Mouse (Mus musculus): Measurements from ENCODE around the gene Gjb1. TPM values are rescaled to one million over a fixed set of nuclear protein-coding genes. Genes with fewer than 3 reads are reported as not detected.

The Gjb1 gene
- polyA plus RNA-seq, 1 experiment from 2014 or later = 0.47 TPM

- H3K9ac ChIP-seq (replicated peaks) = peak overlapping the region; percentile 72
- H3K27ac ChIP-seq = peak overlapping the region; percentile 78
- 21% methylated on average over 35 of the region's 36 CpGs for WGBS
- peak overlapping the region; percentile 66 for H3K4me2 ChIP-seq (replicated peaks)
- ATAC-seq = no peak
- no peaks in the 10 kb centered on the region for H3K9me3 ChIP-seq
- H3K36me3 ChIP-seq = peaks cover 7% of the 10 kb centered on the region
- peaks cover 26% of the 10 kb centered on the region for H3K4me1 ChIP-seq (replicated peaks)
- no peaks in the 10 kb centered on the region; the same call in 1 of the 2 replicates for H3K27me3 ChIP-seq
- peak overlapping the region; percentile 57 for H3K4me3 ChIP-seq (replicated peaks)
Observed at GRCm38 (mm10) chrX:101418946-101419724, 43.0 kb downstream of the Gjb1 start.

- peak; percentile 97 for ATAC-seq
- Histone ChIP-seq H3K27me3 (no peaks in the 10 kb centered on the region; the same call in 1 of the 2 replicates), H3K4me3 (replicated peaks) (peak overlapping the region; percentile 57), H3K4me1 (replicated peaks) (peaks cover 26% of the 10 kb centered on the region), H3K9ac (replicated peaks) (peak overlapping the region; percentile 72), H3K9me3 (no peaks in the 10 kb centered on the region), H3K4me2 (replicated peaks) (peak overlapping the region; percentile 66), H3K36me3 (peaks cover 7% of the 10 kb centered on the region), H3K27ac (peak overlapping the region; percentile 78)
- WGBS = 18% methylated on average over 54 of the region's 54 CpGs
Observed at GRCm38 (mm10) chrX:101419725-101420699, 43.8 kb downstream of the Gjb1 start.

DNA sequence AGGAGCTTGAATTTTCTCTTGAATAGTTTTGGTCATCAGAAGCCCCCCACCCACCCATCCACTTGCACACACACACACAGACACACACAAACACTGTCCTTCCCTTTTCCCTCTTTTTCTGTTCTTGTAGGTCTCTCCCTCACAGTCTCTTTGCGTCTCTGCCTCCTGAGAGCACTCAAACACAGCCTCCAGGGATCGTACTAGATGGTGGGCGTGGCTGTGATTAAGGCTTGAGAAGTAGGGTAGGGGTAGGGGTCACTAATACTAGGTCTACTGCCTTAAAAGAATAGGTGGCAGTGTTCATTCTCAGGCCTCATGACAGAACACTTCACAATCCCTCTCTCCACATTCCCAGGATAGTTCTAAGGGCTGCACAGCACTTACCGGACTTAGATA, 44.5 kb downstream of the Gjb1 start, which contains the start of gene Zmym3:
TSS of gene Zmym3 (minus strand) at position 150 of the 396 bp plus-strand sequence.
- Histone ChIP-seq H3K27me3 (no peaks in the 10 kb centered on the region; the same call in 1 of the 2 replicates), H3K4me3 (replicated peaks) (peak within 1 kb of the TSS; percentile 57), H3K27ac (peak within 1 kb of the TSS; percentile 78), H3K9ac (replicated peaks) (peak within 1 kb of the TSS; percentile 59), H3K4me2 (replicated peaks) (peak within 1 kb of the TSS; percentile 66), H3K36me3 (peaks cover 2% of the 10 kb centered on the region), H3K9me3 (no peaks in the 10 kb centered on the region), H3K4me1 (replicated peaks) (peaks cover 26% of the 10 kb centered on the region)
- WGBS = 36% methylated on average over 4 of the region's 4 CpGs
- no peak for ATAC-seq

- Histone ChIP-seq H3K4me3 (replicated peaks) (no peak overlapping the region), H3K9ac (replicated peaks) (no peak overlapping the region), H3K4me1 (replicated peaks) (peaks cover 13% of the 10 kb centered on the region), H3K9me3 (no peaks in the 10 kb centered on the region), H3K27ac (no peak overlapping the region), H3K27me3 (no peaks in the 10 kb centered on the region; the same call in 1 of the 2 replicates), H3K36me3 (no peaks in the 10 kb centered on the region), H3K4me2 (replicated peaks) (no peak overlapping the region)
- no peak for ATAC-seq
- 88% methylated on average over 2 of the region's 2 CpGs for WGBS
Observed at GRCm38 (mm10) chrX:101423462-101423861, 47.3 kb downstream of the Gjb1 start.

DNA sequence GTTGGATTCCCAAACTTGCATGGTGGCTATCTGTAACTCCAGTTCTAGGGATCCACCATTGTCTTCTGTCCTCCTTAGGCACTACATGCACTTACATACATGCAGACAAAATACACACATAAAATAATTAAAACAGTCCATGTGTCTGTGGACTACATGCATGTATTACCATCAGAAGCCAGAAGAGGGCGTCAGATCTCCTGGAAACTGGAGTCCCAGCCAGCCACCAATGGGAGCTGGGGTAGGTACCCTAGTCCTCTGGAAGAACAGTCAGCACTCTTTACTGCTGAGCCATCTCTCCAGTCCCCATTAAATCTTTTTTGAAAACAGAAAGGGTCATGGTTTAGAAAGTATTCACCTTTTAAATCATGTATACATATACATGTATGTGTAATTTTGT, 51.6 kb downstream of the Gjb1 start:
- WGBS = 11% methylated on average over 1 of the region's 1 CpGs
- no peaks in the 10 kb centered on the region for H3K27me3 ChIP-seq
- no peak overlapping the region for H3K27ac ChIP-seq
- H3K36me3 ChIP-seq = peaks cover 4% of the 10 kb centered on the region; the same call in 1 of the 2 replicates
- peaks cover 24% of the 10 kb centered on the region for H3K4me1 ChIP-seq (replicated peaks)
- H3K4me2 ChIP-seq (replicated peaks) = no peak overlapping the region
- H3K9ac ChIP-seq (replicated peaks) = no peak overlapping the region
- no peak for ATAC-seq
- no peak overlapping the region for H3K4me3 ChIP-seq (replicated peaks)
- H3K9me3 ChIP-seq = no peaks in the 10 kb centered on the region

DNA sequence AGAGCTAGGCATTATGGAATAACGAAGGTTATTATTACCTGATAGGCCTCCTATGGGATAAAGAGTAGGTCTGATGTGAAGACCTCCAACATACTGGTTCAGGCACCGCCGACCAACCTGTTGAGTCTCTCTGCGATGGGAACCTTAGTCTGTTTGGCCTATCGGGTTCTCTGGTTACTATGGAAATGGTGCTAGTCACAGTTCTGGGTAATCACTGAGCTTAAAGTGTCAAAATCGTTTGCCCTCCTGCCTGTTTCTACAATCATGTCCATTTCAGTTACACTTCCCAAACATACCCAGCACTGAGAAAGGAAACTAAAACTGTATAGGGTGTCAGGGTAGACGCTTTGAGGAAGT, 52.6 kb downstream of the Gjb1 start:
- H3K4me3 ChIP-seq (replicated peaks) = peak overlapping the region; percentile 68
- peak overlapping the region; percentile 86 for H3K27ac ChIP-seq
- 27% methylated on average over 7 of the region's 7 CpGs for WGBS
- H3K9ac ChIP-seq (replicated peaks) = peak overlapping the region; percentile 36
- no peaks in the 10 kb centered on the region for H3K9me3 ChIP-seq
- ATAC-seq = peak; percentile 10
- peaks cover 24% of the 10 kb centered on the region for H3K4me1 ChIP-seq (replicated peaks)
- H3K36me3 ChIP-seq = peaks cover 9% of the 10 kb centered on the region; the same call in 1 of the 2 replicates
- H3K27me3 ChIP-seq = no peaks in the 10 kb centered on the region
- peak overlapping the region; percentile 49 for H3K4me2 ChIP-seq (replicated peaks)

DNA sequence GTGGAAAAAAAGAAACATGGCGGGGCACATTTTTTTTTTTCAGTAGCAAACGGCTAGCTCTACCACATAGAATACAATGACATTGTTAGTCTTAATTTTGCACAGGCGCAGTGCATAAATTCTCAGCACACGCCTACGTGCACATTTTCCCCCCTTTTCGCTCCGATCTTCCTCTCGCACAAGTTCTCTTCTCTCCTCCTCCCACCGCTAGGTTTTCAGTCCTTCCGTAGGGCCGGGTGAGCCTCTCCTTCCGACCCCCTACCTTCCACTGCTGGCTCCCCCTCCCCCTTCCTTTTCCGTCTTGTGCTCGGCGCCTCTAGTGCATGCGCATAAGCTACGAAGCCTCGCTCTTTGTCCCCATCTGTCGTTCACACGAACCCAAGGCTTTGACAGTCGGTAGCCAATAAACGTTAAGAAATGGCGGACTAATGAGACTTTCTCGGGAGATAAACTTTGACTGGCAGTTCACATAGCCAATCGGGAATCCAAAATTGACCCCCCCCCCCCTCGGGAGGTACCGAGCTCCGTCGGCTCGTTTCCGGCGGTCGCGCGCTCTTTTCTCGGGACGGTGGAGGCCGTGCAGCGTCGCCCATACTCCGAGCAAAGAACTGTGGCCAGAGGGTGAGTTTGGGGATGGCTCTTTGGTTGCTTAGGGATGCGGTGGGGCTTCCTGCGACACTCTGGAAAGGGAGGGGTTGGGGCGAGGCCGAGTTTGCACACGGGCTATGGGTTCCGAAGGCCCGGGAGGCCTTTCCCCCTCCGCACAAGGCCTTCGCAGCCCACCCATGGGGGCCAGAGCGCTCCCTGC, 53.2 kb downstream of the Gjb1 start, which contains the start of gene Nono:
TSS of gene Nono (plus strand) at position 177 of the 808 bp plus-strand sequence.
- Histone ChIP-seq H3K27ac (peak within 1 kb of the TSS; percentile 94), H3K36me3 (peaks cover 9% of the 10 kb centered on the region; the same call in 1 of the 2 replicates), H3K9ac (replicated peaks) (peak within 1 kb of the TSS; percentile 85), H3K4me3 (replicated peaks) (peak within 1 kb of the TSS; percentile 68), H3K9me3 (no peaks in the 10 kb centered on the region), H3K4me2 (replicated peaks) (peak within 1 kb of the TSS; percentile 58), H3K4me1 (replicated peaks) (peaks cover 24% of the 10 kb centered on the region), H3K27me3 (no peaks in the 10 kb centered on the region)
- 22% methylated on average over 51 of the region's 51 CpGs for WGBS
- peak; percentile 97 for ATAC-seq

GRCm38 (mm10) chrX:101429976-101430375, 53.8 kb downstream of the Gjb1 start:
- Histone ChIP-seq H3K9me3 (no peaks in the 10 kb centered on the region), H3K27ac (peak overlapping the region; percentile 94), H3K27me3 (no peaks in the 10 kb centered on the region), H3K4me2 (replicated peaks) (peak overlapping the region; percentile 58), H3K4me1 (replicated peaks) (peaks cover 24% of the 10 kb centered on the region), H3K36me3 (peaks cover 11% of the 10 kb centered on the region; the same call in 1 of the 2 replicates), H3K4me3 (replicated peaks) (peak overlapping the region; percentile 68), H3K9ac (replicated peaks) (peak overlapping the region; percentile 85)
- peak; percentile 44; the same call in 1 of the 2 replicates for ATAC-seq
- 32% methylated on average over 14 of the region's 14 CpGs for WGBS

Other genes starting within 250 kb of the Gjb1 start
- 53.3 and 55.8 TPM in 2 replicates for gene Snx12, start 153.8 kb upstream of the Gjb1 start, polyA plus RNA-seq (2015; fragmentation: Nextera tagmentation; extraction: Ambion mirVana)
- gene Foxo4, start 121.8 kb upstream of the Gjb1 start, polyA plus RNA-seq (2015; fragmentation: Nextera tagmentation; extraction: Ambion mirVana) = 0.86 and 1.1 TPM in 2 replicates
- not detected in 2 replicates for gene Gm614, start 112.4 kb upstream of the Gjb1 start, polyA plus RNA-seq (2015; fragmentation: Nextera tagmentation; extraction: Ambion mirVana)
- gene Il2rg, start 108.1 kb upstream of the Gjb1 start, polyA plus RNA-seq (2015; fragmentation: Nextera tagmentation; extraction: Ambion mirVana) = 4.1 and 5.2 TPM in 2 replicates
- gene Gm20489, start 107.4 kb upstream of the Gjb1 start, polyA plus RNA-seq (2015; fragmentation: Nextera tagmentation; extraction: Ambion mirVana) = not detected in 2 replicates
- 25.6 and 33.9 TPM in 2 replicates for gene Med12, start 102.3 kb upstream of the Gjb1 start, polyA plus RNA-seq (2015; fragmentation: Nextera tagmentation; extraction: Ambion mirVana)
- gene Nlgn3, start 77.2 kb upstream of the Gjb1 start, polyA plus RNA-seq (2015; fragmentation: Nextera tagmentation; extraction: Ambion mirVana) = 55.1 and 56.6 TPM in 2 replicates
- gene Zmym3, start 44.5 kb downstream of the Gjb1 start, polyA plus RNA-seq (2015; fragmentation: Nextera tagmentation; extraction: Ambion mirVana) = 60.3 and 62.7 TPM in 2 replicates
- gene Nono, start 52.9 kb downstream of the Gjb1 start, polyA plus RNA-seq (2015; fragmentation: Nextera tagmentation; extraction: Ambion mirVana) = 483 and 484 TPM in 2 replicates
- gene Itgb1bp2, start 72.7 kb downstream of the Gjb1 start, polyA plus RNA-seq (2015; fragmentation: Nextera tagmentation; extraction: Ambion mirVana) = 2.8 TPM in 2 replicates
- 18.6 and 19.7 TPM in 2 replicates for gene Taf1, start 156.4 kb downstream of the Gjb1 start, polyA plus RNA-seq (2015; fragmentation: Nextera tagmentation; extraction: Ambion mirVana)